In the genomic region with DNA sequence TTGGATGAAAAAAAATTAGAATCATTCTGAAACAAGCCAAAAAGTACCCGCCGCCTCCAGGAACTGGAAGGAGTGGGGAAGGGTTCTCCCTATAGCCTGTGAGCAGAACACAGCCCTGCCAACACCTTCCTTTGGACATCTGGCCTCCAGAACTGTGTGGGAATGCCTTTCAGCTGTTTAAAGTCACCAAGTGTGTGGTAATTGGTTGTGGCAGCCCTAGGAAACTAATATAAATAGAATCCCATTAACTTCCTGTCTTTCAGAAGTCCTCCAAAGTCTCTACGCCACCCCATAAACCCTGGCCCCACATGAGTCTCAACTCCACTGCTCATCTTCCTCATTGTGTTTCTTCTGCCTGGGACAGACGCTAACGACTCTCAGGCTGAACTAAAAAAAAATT, we compare ENCODE assay signal across 13 mouse cellular contexts.
DNase-seq lines count a peak whose midpoint lies in the region; ATAC-seq and TF ChIP-seq lines count a peak whose summit lies in the region.
"Had no signal": no experiment of that assay in that cellular context is flagged by ENCODE, and none has a peak within 500 bp of the region (broad histone marks: within the 10 kb centered on the region; RNA-seq: fewer than 3 reads in every experiment).

No protein-coding gene starts in this region.

- H3K4me3 ChIP-seq in intestine, embryonic 15.5 days (replicated peaks): no peak overlapping the region
- no peak overlapping the region for H3K4me3 ChIP-seq in intestine, postnatal 0 days (ENCODE audit: low read depth, low read length)
- no peak overlapping the region for H3K4me3 ChIP-seq in heart, embryonic 11.5 days (ENCODE audit: low read depth, low read length)

- 29% methylated on average over 5 of the region's 5 CpGs for WGBS in intestine, embryonic 15.5 days
- WGBS in intestine, postnatal 0 days: 39% methylated on average over 5 of the region's 5 CpGs
- WGBS in heart, embryonic 11.5 days (ENCODE audit: insufficient replicate concordance): 60% methylated on average over 5 of the region's 5 CpGs

- no peaks in the 10 kb centered on the region for H3K9me3 ChIP-seq in intestine, embryonic 15.5 days
- no peaks in the 10 kb centered on the region for H3K9me3 ChIP-seq in intestine, postnatal 0 days (ENCODE audit: control insufficient read depth)
- H3K9me3 ChIP-seq in heart, embryonic 11.5 days (replicated peaks; ENCODE audit: control insufficient read depth, low read length): no peaks in the 10 kb centered on the region

- TF ChIP-seq CTCF in intestine, postnatal 0 days (IDR thresholded peaks at IDR 0.05; ENCODE audit: low read depth): no peak

- no peaks in the 10 kb centered on the region for H3K4me1 ChIP-seq in intestine, embryonic 15.5 days (replicated peaks)
- no peaks in the 10 kb centered on the region for H3K4me1 ChIP-seq in intestine, postnatal 0 days (replicated peaks; ENCODE audit: control insufficient read depth, insufficient read depth, low read length)
- H3K4me1 ChIP-seq in heart, embryonic 11.5 days (ENCODE audit: control insufficient read depth, insufficient read depth, low read length): no peaks in the 10 kb centered on the region

- H3K4me2 ChIP-seq in intestine, embryonic 15.5 days (replicated peaks): no peak overlapping the region
- H3K4me2 ChIP-seq in intestine, postnatal 0 days (replicated peaks; ENCODE audit: low read depth): no peak overlapping the region
- no peak overlapping the region for H3K4me2 ChIP-seq in heart, embryonic 11.5 days
- H3K4me2 ChIP-seq: hindbrain, embryonic 14.5 days had no signal

- H3K27ac ChIP-seq in intestine, embryonic 15.5 days: no peak overlapping the region
- H3K27ac ChIP-seq in intestine, postnatal 0 days (ENCODE audit: low read depth, low read length): no peak overlapping the region
- H3K27ac ChIP-seq in heart, embryonic 11.5 days (ENCODE audit: low read depth, low read length): no peak overlapping the region
- H3K27ac ChIP-seq: hindbrain, embryonic 14.5 days; liver, embryonic 14.5 days had no signal

- H3K36me3 ChIP-seq in intestine, embryonic 15.5 days: no peaks in the 10 kb centered on the region
- H3K36me3 ChIP-seq in intestine, postnatal 0 days (ENCODE audit: control insufficient read depth, insufficient read depth): no peaks in the 10 kb centered on the region
- H3K36me3 ChIP-seq in heart, embryonic 11.5 days (ENCODE audit: control insufficient read depth, insufficient read depth, low read length): no peaks in the 10 kb centered on the region

- H3K27me3 ChIP-seq in intestine, embryonic 15.5 days (replicated peaks): no peaks in the 10 kb centered on the region
- H3K27me3 ChIP-seq in intestine, postnatal 0 days (replicated peaks; ENCODE audit: control insufficient read depth, insufficient read depth, low read length): no peaks in the 10 kb centered on the region
- no peaks in the 10 kb centered on the region for H3K27me3 ChIP-seq in heart, embryonic 11.5 days (ENCODE audit: control insufficient read depth, insufficient read depth, low read length)

- ATAC-seq in intestine, embryonic 15.5 days: peak; percentile 59; the same call in 1 of the 2 replicates
- no peak for ATAC-seq in intestine, postnatal 0 days
- ATAC-seq in heart, embryonic 11.5 days (replicated peaks; ENCODE audit: insufficient number of reproducible peaks, low FRiP score, low TSS enrichment): no peak

- no peak overlapping the region for H3K9ac ChIP-seq in intestine, embryonic 15.5 days
- H3K9ac ChIP-seq in intestine, postnatal 0 days (ENCODE audit: low read depth, low read length): no peak overlapping the region
- H3K9ac ChIP-seq in heart, embryonic 11.5 days (ENCODE audit: low read depth, low read length): no peak overlapping the region
- H3K9ac ChIP-seq: hindbrain, embryonic 14.5 days; liver, embryonic 14.5 days had no signal

- peak; percentile 56 for DNase-seq in brain, adult 2 months (ENCODE audit: low read depth, low spot score)
- peak; percentile 17 for DNase-seq in fibroblast of lung, adult 2 months (ENCODE audit: low read depth)
- DNase-seq in lung, postnatal 14 days: peak; percentile 1
- no peak for DNase-seq in heart, adult 11 months
- no peak for DNase-seq in adipocyte (ENCODE audit: low spot score)
- DNase-seq: adrenal gland, postnatal 14 days; cerebellum, adult 2 months; thymus, postnatal 4 days had no signal

Comparison
In these comparisons a context has a peak if more than half of its experiments do, and no peak if none do; other contexts are left out.
1. DNase-seq: peak in brain, adult 2 months (single experiment), fibroblast of lung, adult 2 months (single experiment) and lung, postnatal 14 days (single experiment); none in heart, adult 11 months (single experiment) and adipocyte (single experiment).